Mouse (Mus musculus) left cerebral cortex, postnatal 4 days (tissue): ENCODE data around the gene Bmpr2. TPM values are rescaled to one million over a fixed set of nuclear protein-coding genes. Genes with fewer than 3 reads are reported as not detected.

ENCODE experiments used
- DNase-seq: peaks from one replicate; pipeline ENCODE4 v3.0.0-alpha.2; 2022
- intact Hi-C: fragments of 180-260 bp; cut with DNase I; formaldehyde crosslinking; loops from one replicate; pipeline ENCODE4 v1.15.1; 2025
- total RNA-seq, 2 experiments: library from RNA; stranded (reverse); gene quantifications; 2 replicates each; pipeline ENCODE4 v1.2.3; 2021

Gene Bmpr2
- total RNA-seq, 2 experiments from 2014 or later = 99.7 to 104 TPM

- DNase-seq = peak; percentile 41
- intact Hi-C loops = no loop called here
Observed at GRCm38 (mm10) chr1:59789741-59790140, 26.5 kb downstream of the Bmpr2 start.

- intact Hi-C loops = no loop called here
Observed at GRCm38 (mm10) chr1:59795336-59795735, 32.1 kb downstream of the Bmpr2 start.

GRCm38 (mm10) chr1:59797865-59798264, 34.7 kb downstream of the Bmpr2 start:
- intact Hi-C loops = no loop called here
- DNase-seq = no peak

More at GRCm38 (mm10) chr1:59795336-59795735, 32.1 kb downstream of the Bmpr2 start:
- peak; percentile 41 for DNase-seq

GRCm38 (mm10) chr1:59804363-59804762, 41.2 kb downstream of the Bmpr2 start:
- no peak for DNase-seq
- intact Hi-C loops = no loop called here

GRCm38 (mm10) chr1:59809921-59810320, 46.7 kb downstream of the Bmpr2 start:
- intact Hi-C loops = no loop called here
- no peak for DNase-seq

GRCm38 (mm10) chr1:59812782-59813181, 49.6 kb downstream of the Bmpr2 start:
- no peak for DNase-seq
- intact Hi-C loops = no loop called here

- intact Hi-C loops = no loop called here
- DNase-seq = no peak
Observed at GRCm38 (mm10) chr1:59825421-59825820, 62.2 kb downstream of the Bmpr2 start.

GRCm38 (mm10) chr1:59826583-59826982, 63.4 kb downstream of the Bmpr2 start:
- no peak for DNase-seq
- intact Hi-C loops = no loop called here

GRCm38 (mm10) chr1:59829410-59829809, 66.2 kb downstream of the Bmpr2 start:
- intact Hi-C loops = no loop called here

GRCm38 (mm10) chr1:59830194-59830593, 67.0 kb downstream of the Bmpr2 start:
- intact Hi-C loops = no loop called here

More at GRCm38 (mm10) chr1:59829410-59829809, 66.2 kb downstream of the Bmpr2 start:
- DNase-seq = no peak

GRCm38 (mm10) chr1:59833723-59834122, 70.5 kb downstream of the Bmpr2 start:
- peak; percentile 2 for DNase-seq
- intact Hi-C loops = no loop called here

More at GRCm38 (mm10) chr1:59830194-59830593, 67.0 kb downstream of the Bmpr2 start:
- DNase-seq = no peak

GRCm38 (mm10) chr1:59848327-59848726, 85.1 kb downstream of the Bmpr2 start:
- DNase-seq = no peak
- intact Hi-C loops = no loop called here

- DNase-seq = no peak
- intact Hi-C loops = no loop called here
Observed at GRCm38 (mm10) chr1:59859046-59859445, 95.8 kb downstream of the Bmpr2 start.

- intact Hi-C loops = loop anchor here (10.0 kb wide), 1 partner anchor 157 kb away; no protein-coding TSS in a partner anchor
- DNase-seq = no peak
Observed at GRCm38 (mm10) chr1:59862144-59862543, 98.9 kb downstream of the Bmpr2 start.

GRCm38 (mm10) chr1:59868041-59868440, 104.8 kb downstream of the Bmpr2 start:
- intact Hi-C loops = loop anchor here (10.0 kb wide), 1 partner anchor 163 kb away; no protein-coding TSS in a partner anchor
- DNase-seq = peak; percentile 13

- intact Hi-C loops = no loop called here
- DNase-seq = no peak
Observed at GRCm38 (mm10) chr1:59874023-59874422, 110.8 kb downstream of the Bmpr2 start.

GRCm38 (mm10) chr1:59878098-59878497, 114.9 kb downstream of the Bmpr2 start:
- no peak for DNase-seq
- intact Hi-C loops = loop anchor here (5.0 kb wide), 1 partner anchor 89 kb away; no protein-coding TSS in a partner anchor

- intact Hi-C loops = no loop called here
Observed at GRCm38 (mm10) chr1:59883349-59884134, 120.3 kb downstream of the Bmpr2 start.

GRCm38 (mm10) chr1:59886899-59887298, 123.7 kb downstream of the Bmpr2 start:
- DNase-seq = no peak
- intact Hi-C loops = no loop called here

More at GRCm38 (mm10) chr1:59883349-59884134, 120.3 kb downstream of the Bmpr2 start:
- DNase-seq = peak; percentile 80

- intact Hi-C loops = no loop called here
- no peak for DNase-seq
Observed at GRCm38 (mm10) chr1:59888018-59888417, 124.8 kb downstream of the Bmpr2 start.

- DNase-seq = no peak
- intact Hi-C loops = no loop called here
Observed at GRCm38 (mm10) chr1:59891185-59891584, 128.0 kb downstream of the Bmpr2 start.

- intact Hi-C loops = no loop called here
- DNase-seq = no peak
Observed at GRCm38 (mm10) chr1:59892777-59893176, 129.6 kb downstream of the Bmpr2 start.
